Mouse (Mus musculus): ENCODE measurements around the gene Crip1.

The Crip1 gene

DNA sequence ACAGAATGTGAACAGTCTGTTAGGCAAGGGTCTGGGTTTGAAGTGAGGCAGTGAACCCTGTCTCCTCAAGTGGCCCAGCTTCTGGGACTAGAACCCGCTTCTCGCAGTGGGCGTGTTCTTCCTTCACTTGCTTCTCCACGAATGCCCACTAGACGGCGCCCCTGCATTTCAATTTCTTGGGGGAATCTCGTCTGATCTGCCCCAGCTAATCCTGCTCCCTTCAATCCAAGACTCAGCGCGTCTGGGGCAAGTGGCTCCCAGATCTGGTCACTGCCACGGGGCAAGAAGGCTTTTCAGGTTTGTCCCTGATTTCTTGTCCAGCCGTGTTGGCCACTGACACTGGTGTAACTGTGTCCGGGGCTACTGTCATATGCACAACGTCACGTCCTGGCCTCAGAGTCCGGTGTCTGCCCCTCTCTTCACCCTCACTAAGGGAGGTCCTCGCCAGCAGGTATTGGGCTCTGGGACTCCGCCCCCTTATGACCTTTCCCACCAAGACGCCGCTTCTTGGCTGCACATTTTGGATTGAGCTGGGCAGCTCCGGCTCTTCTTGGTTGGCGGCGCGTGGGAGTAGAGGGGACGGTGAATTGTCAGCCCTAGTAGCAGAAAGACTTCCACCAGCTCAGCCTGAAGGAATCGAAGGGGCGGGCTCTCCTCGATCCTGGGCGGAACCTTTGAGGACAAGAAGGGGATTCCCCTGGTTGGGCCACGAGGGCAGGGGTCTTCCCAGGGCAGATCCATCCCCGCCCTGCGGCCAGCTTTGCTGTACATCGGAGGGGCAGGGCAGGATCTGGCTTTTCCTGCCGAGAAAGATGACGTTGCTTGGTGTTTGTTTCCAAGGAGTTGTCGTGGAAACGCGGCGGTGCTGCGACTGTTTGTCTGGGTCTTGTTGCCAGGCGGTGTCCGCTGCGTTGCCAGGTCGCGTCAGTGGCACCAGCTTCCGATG is at the start of gene Crip1:
Gene Crip1 (plus strand): TSS at position 205 of the 946 bp plus-strand sequence.
- DNase-seq (ENCODE audit: low spot score) = peak; percentile 87

DNA sequence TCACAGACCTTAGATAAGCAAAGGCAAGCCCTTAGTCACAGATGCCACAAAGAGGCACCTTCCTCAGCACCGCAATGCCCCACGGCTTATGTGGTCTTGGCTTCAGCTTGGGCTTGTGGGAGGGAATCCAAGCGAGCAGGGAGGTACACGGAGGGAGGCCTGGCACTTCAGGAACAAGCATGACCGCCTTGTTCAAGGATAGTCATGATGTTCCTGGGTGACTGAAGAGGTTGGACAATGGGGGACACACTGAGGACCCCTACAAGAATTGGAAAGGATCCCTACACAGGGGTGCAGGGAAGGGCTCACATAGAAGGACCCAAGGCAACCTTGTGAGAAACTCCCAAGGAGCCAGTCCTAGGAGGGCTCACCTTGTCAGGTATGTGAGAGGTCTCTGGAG is 49.1 kb upstream of the Crip1 start:
- DNase-seq (ENCODE audit: low spot score) = no peak

DNA sequence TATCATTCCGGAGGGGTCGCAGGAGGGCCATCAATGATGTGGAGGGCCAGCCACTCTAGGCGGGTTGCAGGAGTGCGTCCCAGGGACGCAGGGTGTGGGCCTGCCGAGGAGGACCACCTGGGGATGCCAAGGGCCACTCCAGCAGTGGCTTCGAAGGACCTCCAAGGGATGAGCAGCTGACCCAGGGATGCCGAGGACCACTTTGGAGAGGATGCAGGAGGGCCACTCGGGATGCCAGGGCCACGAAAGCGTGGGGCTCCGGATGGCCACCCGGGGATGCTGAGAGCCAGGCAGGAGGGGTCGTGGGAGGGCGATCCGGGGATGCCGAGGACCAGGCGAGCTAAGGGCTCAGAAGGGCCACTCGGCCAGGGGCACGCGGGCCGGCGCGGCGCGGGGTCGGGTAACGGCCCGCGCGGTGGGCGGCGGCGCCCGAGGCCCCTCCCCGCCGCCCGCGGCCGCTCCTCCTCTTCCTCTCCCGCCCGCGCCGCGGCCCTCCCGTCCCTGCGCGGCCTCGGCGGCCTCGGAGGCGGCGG is 48.3 kb upstream of the Crip1 start, which contains the start of gene Mta1:
Gene Mta1 (plus strand): TSS at position 530 of the 533 bp plus-strand sequence.
- peak; percentile 29 for DNase-seq (ENCODE audit: low spot score)

DNA sequence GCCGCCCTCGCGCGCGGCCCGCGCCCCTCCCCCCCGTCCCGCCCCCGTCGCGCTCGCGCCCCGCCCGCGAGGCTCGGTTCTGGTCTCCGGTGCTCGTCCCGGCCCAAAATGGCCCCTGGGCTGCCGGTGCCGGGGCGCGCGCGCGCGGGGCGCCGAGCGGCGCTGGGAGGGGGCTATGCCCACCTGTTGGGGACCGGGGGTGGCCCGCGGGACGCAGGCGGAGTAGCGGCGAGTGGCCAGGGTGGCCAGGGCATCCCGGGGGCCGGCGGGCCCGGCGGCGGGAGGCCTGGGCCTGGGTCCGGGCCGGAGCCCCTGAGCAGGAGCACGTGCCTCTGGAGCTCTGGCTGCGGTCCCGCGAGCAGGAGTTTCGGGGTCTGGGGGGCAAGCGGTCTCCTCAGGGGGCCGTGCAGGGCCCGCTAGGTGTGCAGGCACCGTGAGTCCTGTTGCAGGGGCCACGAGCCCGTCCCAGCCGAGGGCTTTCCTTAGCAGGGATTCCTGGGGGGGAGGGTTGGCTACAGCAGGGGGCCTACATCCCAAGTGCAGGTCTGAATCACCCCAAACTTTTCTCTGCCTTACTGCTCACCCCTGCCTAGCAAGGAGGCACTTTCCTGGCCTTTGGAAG is 47.5 kb upstream of the Crip1 start:
- no peak for DNase-seq (ENCODE audit: low spot score)

DNA sequence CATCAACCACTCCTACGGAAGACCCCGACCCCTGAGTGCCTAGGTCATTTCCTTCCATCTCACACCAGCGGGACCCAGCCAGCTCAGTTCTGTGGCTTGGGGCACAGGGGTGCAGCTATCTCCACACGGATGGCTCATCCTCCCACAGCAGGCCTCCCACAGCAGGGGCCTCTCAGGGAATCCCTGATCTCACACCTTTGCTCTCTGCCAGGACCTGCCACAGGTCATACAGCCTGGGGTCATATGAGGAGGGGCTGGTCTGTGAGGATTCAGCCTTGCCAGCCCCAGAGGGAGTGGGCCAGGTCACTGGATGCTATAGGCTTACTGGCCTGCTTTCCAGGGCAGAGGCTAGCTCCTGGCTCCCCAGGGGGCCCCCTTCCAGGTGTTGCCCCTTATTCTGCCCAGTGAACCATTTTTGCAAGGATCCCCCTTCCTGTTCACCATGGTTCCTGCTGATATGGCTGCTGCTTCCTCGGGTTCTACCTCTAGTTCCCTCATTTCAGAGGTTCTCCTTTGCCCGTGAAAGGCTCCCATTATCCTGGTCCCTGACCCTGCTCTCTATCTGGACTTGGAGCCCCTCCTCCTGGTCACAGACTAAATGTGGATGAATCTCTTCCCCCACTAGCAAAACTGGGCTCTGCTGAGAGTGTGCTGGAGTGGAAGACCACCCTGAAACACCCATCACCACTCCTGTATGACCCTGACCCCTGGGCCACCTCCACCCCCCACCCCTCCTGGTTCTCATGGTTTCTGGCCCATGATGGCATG is 46.5 kb upstream of the Crip1 start:
- no peak for DNase-seq (ENCODE audit: low spot score)

DNA sequence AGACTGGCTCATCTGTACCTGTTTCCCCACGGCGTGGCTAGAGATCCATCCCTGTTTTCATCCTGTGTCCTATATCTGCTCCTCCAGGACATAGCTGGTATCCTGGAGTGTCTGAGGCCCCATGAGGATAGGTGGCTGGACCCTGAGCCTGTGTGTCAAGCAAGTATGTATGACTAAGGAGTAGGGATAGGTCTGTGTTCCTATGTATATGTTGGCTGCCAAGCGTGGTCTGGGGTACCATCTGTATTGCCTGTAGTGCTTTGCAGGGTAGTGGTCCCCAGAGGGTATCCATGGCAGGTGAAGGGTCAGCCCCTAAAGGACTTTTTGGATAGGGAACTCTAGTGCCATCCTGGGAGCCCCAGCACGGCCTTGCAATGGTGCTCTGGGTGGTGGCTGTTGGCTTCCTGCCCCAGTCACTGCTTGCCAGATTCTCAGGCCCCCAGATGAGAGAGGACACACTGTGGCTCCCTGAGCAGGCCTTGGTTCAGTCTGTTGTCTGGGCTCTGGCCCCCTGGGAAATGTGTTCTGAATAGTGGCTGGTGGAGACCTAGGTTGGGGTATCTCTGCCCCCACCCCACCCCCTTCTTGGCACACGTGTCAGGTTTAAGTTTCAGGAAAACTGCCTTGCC is 45.6 kb upstream of the Crip1 start:
- DNase-seq (ENCODE audit: low spot score) = peak; percentile 50

DNA sequence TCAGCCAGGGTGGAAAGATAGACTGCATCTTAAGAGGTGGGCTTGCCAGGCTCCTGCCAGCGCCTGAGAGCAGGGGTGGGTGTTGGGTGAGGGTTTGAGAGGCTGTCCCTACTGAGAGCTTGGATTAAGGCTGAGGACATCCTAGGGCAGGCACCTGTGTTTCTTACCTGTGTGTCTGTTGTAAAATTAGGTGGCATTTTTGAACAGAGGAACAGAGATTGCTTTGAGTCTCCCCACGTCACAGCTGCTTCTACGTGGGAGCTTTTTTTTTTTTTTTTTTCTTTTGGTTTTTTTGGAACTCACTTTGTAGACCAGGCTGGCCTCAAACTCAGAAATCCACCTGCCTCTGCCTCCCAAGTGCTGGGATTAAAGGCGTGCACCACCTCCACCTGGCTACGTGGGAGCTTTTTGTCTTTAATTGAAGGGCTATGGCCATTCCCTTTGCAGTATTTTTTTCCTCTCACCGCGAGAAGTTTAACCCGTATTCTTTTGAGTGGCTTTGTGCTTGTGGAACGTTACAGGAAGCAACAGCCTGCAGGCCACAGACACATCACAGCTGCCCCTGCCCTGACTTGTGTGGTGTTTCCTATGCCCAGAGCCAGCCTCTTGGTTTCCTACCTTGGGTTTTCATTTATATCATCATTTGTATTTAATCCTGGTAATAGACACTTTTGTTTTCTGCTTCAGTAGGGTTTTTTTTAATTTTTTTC is 44.7 kb upstream of the Crip1 start:
- no peak for DNase-seq (ENCODE audit: low spot score)

DNA sequence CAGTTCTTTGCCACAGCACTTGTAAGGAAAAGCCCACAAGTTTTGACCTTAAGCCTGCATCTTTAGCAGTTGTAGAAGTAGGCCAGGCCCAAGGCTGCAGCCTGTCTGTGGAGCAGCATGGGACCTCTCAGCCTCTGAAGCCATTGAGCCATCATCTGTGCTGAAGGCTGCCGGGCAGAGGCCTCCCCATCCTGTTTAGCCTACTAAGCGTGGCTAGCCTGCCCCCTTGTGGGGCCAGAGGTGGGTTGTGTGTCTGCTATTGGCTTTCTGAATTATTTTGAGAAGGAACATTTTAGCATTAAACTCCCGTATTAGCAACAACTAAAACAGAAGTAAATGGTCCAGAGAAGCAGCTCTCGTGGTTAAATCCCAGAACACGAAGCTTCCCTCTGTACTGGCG is 43.7 kb upstream of the Crip1 start:
- peak; percentile 64 for DNase-seq (ENCODE audit: low spot score)

DNA sequence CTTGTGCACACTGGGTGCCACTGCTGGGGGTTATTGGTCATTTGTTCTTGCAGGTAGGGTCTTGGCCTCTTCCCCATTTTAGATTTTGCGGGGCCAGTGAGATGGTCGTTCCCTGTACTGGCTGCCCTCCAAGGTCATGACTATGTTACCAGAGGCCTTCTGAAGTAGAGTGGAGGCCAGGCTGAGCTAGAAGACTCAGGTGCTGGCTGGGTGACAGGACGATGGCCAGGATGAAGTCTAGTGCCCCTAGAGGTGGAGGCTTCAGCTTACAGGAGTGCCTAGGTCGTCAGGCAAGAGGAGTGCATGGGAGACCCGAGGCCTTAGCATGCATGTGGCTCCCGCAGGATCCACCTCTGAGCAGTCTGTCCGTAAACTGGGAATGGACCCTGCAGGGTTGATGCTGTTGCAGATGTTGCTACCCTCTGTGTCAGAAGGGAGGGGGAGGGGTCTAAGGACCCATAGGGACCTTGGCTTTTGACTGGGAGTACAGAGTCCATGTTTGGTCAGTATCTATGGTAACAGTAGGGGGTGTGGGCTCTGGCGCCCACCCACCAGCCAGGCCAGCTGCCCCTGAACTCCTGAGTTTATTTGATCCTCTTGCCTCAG is 42.2 kb upstream of the Crip1 start:
- DNase-seq (ENCODE audit: low spot score) = no peak

DNA sequence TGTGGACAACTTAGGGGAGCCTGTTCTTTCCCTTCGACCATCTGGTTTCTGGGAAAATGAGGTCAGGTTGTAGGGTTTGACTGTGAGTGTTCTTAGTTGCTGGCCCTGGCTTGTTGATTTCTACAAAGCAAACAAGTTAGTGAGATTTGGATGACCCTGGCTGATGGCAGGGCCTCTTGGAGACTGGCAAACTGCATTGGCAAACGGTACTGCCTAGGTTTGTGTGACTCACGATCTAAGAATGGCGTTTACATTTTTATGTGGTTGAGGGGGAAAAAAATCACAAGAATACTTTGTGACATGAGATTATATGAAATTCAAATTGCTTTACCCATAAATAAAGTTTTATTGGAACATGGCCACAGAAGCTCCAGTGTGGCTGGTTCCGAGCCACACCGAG is 39.7 kb upstream of the Crip1 start:
- DNase-seq (ENCODE audit: low spot score) = peak; percentile 38

DNA sequence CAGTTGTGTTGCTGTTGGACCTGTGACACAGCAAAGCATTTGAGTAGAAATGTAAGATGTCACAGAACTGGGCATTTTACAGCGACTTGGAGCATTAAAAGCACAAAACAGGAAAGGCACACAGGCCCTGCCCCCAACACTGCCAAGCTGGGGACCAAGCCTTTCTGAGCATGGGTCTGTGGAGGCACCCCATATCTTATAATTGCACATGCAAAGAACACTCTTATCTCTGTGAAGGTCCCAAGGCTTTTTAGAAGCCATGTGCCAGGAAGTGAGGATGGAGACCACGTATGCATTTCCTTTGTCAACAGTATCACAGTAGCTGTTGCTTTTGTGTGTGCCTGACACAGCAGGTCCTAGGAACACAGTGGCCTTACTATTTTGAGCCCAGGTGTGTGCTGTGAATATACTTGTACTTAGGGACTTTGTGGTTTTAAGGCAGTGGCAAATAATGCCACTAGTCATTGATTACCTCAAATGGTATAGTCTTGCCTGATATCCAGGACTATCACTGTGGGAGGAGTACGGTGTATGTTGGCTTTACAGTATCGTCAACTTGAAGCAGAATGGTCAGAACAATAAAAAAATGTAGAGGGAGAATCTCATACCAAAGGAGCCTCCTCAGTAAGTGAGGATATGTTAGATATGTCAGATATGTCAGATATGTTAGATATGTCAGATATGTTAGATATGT is 38.5 kb upstream of the Crip1 start:
- no peak for DNase-seq (ENCODE audit: low spot score)

DNA sequence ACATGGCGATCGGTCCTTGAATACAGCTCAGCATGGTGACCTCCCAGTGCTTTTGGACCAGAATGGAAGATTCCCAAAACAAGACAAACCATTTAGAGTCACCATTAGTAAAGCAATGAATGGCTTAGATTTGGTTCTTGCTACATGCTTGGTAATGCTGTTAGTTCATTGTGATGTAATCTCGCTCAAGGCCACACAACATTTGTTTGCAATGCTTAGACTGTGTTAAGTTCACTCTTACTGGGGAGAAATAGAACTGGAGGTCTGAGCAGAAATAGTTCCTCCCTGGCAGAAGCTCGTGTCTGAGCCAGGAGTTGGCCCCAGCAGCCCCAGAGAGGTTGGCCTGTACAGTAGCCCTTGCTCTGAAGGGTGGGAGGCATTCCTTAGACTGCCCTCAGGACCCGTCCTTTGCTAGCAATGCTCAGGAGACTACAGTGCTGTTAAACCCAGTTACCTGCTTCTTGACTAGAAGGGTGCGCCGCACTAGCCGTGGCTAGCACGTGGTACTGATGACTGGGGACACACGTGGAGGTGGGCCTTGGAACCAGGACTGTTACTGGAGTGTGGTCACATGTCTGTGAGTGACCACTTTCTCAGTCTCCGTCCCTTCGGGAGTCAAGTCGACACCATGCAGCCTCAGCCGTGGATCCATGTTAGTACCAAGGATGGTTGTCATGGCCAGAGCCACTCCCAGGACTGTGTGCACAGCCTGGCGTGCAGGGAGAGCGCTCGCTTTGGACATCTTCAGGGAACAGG is 37.4 kb upstream of the Crip1 start:
- no peak for DNase-seq (ENCODE audit: low spot score)

DNA sequence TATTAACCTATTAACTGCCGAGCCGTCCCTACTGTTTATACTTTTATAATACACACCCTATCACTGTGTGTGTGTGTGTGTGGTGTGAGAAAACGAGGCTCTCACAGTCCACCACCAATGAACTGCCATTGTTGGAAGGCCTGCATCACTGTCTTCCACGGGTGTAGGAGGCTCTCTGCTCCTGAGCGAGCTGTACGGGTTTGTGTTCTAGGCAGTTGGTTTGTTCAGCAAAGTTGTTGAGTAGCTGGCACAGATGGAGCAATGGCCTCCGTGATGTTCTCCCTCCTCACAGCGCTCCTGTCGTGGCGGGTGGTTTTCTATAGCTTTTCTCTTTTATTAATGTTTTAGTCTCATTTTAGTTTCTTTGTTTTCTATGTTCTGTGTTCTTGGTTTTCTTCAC is 36.3 kb upstream of the Crip1 start:
- DNase-seq (ENCODE audit: low spot score) = no peak

DNA sequence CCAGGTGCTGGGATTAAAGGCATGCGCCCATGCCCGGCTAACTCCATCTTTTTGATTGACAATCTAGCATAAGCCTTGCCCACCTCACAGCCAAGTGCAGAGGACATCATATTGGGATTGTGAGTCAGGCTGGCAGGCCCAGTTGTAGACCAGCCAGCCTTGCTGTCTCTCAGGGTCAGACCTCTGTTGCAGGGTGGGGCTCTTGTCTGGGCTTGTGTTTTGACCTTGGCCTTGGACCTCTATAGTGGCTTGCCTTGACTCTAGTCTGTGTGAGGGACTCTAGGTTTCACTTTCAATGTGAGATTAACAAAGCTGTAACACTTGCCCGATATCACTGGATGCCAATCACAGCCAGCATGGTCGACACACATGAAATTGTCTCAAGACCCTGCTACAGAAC is 32.0 kb upstream of the Crip1 start:
- no peak for DNase-seq (ENCODE audit: low spot score)

DNA sequence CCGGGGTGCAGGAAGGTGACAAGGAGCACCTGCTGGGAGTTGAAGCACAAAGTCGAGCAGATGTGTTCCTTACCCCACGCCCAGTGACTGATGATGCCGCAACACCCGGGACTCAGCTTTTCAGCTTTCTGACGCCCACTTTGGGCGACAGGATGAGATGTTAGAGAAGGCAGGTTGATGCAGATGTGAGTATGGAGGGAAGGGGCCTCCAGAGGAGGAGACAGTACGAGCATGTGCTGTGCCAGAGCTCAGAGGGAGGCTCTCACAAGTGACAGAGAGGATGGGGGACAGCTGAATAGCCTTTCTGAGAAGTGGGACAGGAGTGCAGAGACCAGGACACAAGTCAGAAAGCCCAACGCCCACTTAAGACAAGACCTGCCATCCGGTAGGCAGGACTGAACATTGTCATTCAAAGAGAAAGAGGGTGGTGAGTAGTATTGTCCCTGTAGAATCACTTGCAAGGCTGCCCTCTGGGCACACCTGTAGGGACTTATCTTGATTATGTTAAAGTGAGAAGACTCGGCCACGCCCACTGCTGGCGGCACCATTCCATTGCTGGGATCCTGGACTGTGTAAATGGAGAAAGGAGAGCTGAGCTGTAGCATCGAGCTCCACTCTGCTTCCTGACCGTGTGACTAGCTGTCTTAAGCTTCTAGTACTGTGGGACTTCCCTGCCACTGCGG is 31.1 kb upstream of the Crip1 start:
- DNase-seq (ENCODE audit: low spot score) = no peak

DNA sequence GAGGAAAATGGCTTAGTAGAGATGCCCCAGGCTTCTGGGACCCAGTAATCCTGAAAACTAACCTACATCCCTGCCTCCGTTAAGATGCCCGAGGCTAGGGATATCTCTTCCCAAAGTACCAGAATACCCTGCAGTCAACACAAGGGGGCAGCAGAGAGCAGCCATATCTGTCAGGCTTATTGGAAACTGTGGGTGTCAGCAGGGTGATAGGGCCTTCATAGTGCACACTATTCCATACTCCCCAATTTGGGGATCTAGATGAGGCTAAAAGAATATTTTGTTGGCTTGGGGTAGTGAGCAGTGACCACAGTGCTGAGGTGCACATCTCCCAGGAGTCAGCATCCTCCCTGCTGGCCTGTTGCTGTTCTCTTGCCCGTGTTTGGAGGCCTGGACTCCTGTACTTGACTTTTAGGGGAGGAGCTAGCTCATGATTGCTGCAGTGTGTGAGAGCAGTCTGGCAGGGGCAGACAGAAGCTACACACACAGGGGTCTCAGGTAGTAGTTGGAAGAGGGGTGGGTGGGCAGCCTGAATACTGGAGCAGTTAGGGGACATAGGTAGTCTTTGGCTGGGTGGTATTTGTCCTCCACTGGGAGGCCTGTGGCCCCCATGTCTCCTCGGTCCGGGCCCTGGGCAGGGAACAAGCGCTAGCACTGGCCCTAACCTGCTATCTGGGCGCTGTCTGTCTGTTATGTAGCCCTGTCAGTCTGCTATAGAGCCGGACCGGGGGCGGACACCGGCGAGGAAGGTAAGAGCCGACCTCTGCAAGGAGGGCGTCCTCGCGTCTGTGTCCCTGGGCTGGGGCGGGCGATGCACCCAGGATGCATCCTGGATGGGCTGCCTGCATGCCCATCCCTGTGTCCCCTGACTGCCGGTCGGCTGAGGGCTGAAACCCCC is 26.4 kb upstream of the Crip1 start:
- peak; percentile 84 for DNase-seq (ENCODE audit: low spot score)

DNA sequence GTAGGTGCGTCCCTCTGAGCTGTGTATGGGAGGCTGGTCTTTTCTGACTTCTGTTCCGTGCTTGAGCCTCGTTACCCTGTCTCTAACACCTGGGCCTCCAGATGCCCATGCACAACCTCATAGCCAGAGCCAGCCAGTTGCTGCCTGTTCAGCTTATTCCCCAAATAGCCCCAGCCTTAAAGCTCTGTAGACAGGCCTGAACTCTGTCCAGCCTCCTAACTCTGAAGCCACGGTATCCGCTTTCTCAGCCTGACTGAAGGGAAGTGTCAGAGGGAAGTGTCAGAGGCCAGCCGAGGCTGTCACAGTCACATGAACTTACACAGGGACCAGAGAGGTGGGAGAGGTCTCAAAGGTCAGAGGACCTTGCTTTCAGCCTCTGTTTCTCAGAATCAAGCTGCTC is 21.4 kb upstream of the Crip1 start:
- no peak for DNase-seq (ENCODE audit: low spot score)

DNA sequence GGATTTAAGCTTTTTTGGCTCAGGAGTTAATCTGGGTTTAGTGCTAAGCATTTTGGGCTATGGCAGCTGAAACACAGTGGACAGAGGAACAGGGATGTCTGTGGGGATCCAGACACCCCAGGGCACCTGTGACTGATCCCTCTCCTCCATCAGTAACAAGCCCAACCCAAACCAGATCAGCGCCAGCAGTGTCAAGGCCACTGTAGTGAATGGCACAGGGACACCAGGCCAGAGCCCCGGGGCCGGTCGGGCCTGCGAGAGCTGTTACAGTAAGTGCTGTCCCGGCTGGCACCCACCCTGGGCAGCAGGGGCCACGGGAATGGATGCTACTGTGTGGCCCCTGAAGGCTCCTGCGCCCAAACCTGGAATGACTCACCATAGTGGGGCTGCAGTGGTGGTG is 15.4 kb upstream of the Crip1 start:
- DNase-seq (ENCODE audit: low spot score) = no peak
